Mouse (Mus musculus): Measurements from ENCODE around the gene Hmox2. TPM values are rescaled to one million over a fixed set of nuclear protein-coding genes. Genes with fewer than 3 reads are reported as not detected.

Hmox2 gene
- polyA plus RNA-seq, 1 experiment from 2014 or later, result 119 TPM

- Histone ChIP-seq H3K4me1 (peaks cover 2% of the 10 kb centered on the region; the same call in 1 of the 2 replicates), H3K4me2 (no peak overlapping the region), H3K9me3 (replicated peaks) (no peaks in the 10 kb centered on the region), H3K27ac (replicated peaks) (no peak overlapping the region), H3K36me3 (peaks cover 75% of the 10 kb centered on the region), H3K9ac (replicated peaks) (no peak overlapping the region), H3K27me3 (replicated peaks) (no peaks in the 10 kb centered on the region), H3K4me3 (replicated peaks) (no peak overlapping the region)
- ATAC-seq (ENCODE audit: low FRiP score), result no peak
- WGBS, result 84% methylated on average over 6 of the region's 6 CpGs
Observed at GRCm38 (mm10) chr16:4767012-4767790, 41.0 kb downstream of the Hmox2 start.

DNA sequence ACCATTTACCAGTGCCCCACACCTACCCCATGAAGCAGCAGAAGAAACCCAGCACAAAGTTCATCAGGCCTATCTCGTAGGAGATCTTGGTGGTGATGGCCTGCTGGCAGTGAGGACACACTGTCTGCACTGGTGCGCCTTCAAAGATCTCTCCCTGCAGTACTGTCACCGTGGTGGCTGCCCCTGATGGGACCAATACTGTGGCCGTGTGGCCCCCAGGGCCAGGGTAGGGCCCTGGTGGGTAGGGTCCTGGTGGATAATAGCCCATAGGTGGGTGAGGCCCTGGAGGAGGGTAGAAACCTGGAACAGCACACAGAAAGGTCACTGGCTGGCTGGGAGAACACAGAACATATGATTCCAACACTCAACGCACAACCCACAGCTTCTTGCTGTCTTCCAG is 42.6 kb downstream of the Hmox2 start:
- peaks cover 14% of the 10 kb centered on the region for H3K4me1 ChIP-seq
- H3K36me3 ChIP-seq, result peaks cover 67% of the 10 kb centered on the region
- H3K27ac ChIP-seq (replicated peaks), result no peak overlapping the region
- ATAC-seq (ENCODE audit: low FRiP score), result no peak
- H3K9ac ChIP-seq (replicated peaks), result no peak overlapping the region
- H3K27me3 ChIP-seq (replicated peaks), result no peaks in the 10 kb centered on the region
- 98% methylated on average over 5 of the region's 5 CpGs for WGBS
- H3K4me2 ChIP-seq, result no peak overlapping the region
- no peaks in the 10 kb centered on the region for H3K9me3 ChIP-seq (replicated peaks)
- H3K4me3 ChIP-seq (replicated peaks), result no peak overlapping the region

GRCm38 (mm10) chr16:4773289-4773970 is 47.3 kb downstream of the Hmox2 start:
- no peak overlapping the region for H3K4me3 ChIP-seq (replicated peaks)
- no peaks in the 10 kb centered on the region for H3K27me3 ChIP-seq (replicated peaks)
- H3K9me3 ChIP-seq (replicated peaks), result no peaks in the 10 kb centered on the region
- H3K9ac ChIP-seq (replicated peaks), result no peak overlapping the region
- H3K4me2 ChIP-seq, result no peak overlapping the region
- H3K36me3 ChIP-seq, result peaks cover 29% of the 10 kb centered on the region
- WGBS, result 29% methylated on average over 1 of the region's 1 CpGs
- peak overlapping the region; percentile 4 for H3K27ac ChIP-seq (replicated peaks)
- peaks cover 15% of the 10 kb centered on the region for H3K4me1 ChIP-seq
- ATAC-seq (ENCODE audit: low FRiP score), result no peak

- ATAC-seq (ENCODE audit: low FRiP score), result no peak; the same call in 1 of the 2 replicates
Observed at GRCm38 (mm10) chr16:4777171-4777904, 51.2 kb downstream of the Hmox2 start.

DNA sequence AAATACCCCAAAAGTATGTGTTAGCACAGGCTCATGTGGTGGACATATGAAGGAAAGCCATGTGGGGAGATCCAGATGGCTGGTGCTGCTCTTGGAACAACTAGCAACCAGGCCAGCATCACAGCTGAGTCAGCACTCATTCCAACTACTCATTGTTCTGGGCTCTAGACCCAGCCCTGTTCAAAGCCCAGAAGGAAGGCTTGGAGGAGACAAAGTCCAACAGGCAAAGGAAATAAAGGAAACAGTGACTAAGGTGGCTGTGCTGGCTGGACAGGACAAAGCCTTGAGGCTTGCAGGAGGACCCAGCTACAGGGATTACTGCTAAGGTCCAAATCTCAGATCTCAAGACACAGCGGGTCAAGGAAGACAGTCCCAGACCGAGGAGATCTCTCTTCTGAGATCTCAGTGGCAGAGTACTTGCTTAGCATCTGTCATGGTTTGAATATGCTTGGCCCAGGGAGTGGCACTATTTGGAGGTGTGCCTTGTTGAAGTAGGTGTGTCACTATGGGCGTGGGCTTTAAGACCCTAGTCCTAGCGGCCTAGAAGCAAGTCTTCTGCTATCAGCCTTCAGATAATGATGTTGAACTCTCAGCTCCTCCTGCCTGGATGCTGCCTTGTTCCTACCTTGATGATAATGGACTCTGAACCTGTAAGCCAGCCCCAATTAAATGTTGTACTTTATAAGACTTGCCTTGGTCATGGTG is 51.9 kb downstream of the Hmox2 start:
- no peak for ATAC-seq (ENCODE audit: low FRiP score)
- peaks cover 13% of the 10 kb centered on the region for H3K4me1 ChIP-seq
- 98% methylated on average over 4 of the region's 4 CpGs for WGBS
- H3K9ac ChIP-seq (replicated peaks), result no peak overlapping the region
- no peaks in the 10 kb centered on the region for H3K9me3 ChIP-seq (replicated peaks)
- no peak overlapping the region for H3K4me2 ChIP-seq
- no peak overlapping the region for H3K4me3 ChIP-seq (replicated peaks)
- no peaks in the 10 kb centered on the region for H3K27me3 ChIP-seq (replicated peaks)
- no peak overlapping the region for H3K27ac ChIP-seq (replicated peaks)
- peaks cover 4% of the 10 kb centered on the region; the same call in 1 of the 2 replicates for H3K36me3 ChIP-seq

More at GRCm38 (mm10) chr16:4777171-4777904, 51.2 kb downstream of the Hmox2 start:
- Histone ChIP-seq H3K27ac (replicated peaks) (no peak overlapping the region), H3K9ac (replicated peaks) (no peak overlapping the region), H3K9me3 (replicated peaks) (no peaks in the 10 kb centered on the region), H3K27me3 (replicated peaks) (no peaks in the 10 kb centered on the region), H3K4me3 (replicated peaks) (no peak overlapping the region), H3K4me1 (peaks cover 17% of the 10 kb centered on the region), H3K36me3 (peaks cover 4% of the 10 kb centered on the region; the same call in 1 of the 2 replicates), H3K4me2 (no peak overlapping the region)
- WGBS, result 86% methylated on average over 3 of the region's 3 CpGs

DNA sequence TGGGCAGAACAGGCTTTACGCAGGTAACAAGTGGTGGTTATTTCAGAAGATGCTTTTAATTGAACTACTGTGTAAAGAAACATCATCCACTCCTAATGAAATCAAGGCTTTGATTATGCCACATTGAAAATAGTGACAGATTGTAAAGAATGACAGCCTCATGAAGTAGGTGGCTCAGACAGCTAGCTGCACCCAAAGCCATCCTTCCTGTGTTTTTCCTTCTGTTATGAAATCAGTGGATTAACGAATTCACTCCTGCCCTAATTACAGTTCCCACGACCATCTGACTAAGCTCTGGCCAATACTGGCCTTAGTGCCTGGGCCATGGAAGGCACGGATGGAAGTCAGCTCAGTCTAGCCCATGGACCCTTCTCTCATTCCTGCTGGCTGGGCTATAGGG is 52.8 kb downstream of the Hmox2 start:
- Histone ChIP-seq H3K27ac (replicated peaks) (no peak overlapping the region), H3K27me3 (replicated peaks) (no peaks in the 10 kb centered on the region), H3K4me1 (peaks cover 8% of the 10 kb centered on the region; the same call in 1 of the 2 replicates), H3K4me2 (no peak overlapping the region), H3K36me3 (peaks cover 4% of the 10 kb centered on the region; the same call in 1 of the 2 replicates), H3K9ac (replicated peaks) (no peak overlapping the region), H3K9me3 (replicated peaks) (no peaks in the 10 kb centered on the region), H3K4me3 (replicated peaks) (no peak overlapping the region)
- ATAC-seq (ENCODE audit: low FRiP score), result no peak
- 95% methylated on average over 4 of the region's 4 CpGs for WGBS

- Histone ChIP-seq H3K4me2 (no peak overlapping the region), H3K9me3 (replicated peaks) (no peaks in the 10 kb centered on the region), H3K4me1 (peaks cover 32% of the 10 kb centered on the region), H3K27me3 (replicated peaks) (no peaks in the 10 kb centered on the region), H3K27ac (replicated peaks) (0 out of 2 replicates have a peak overlapping the region, but pooled peaks have one; percentile 18), H3K36me3 (peaks cover 2% of the 10 kb centered on the region; the same call in 1 of the 2 replicates), H3K9ac (replicated peaks) (no peak overlapping the region), H3K4me3 (replicated peaks) (no peak overlapping the region)
- WGBS, result 73% methylated on average over 5 of the region's 5 CpGs
- no peak for ATAC-seq (ENCODE audit: low FRiP score)
Observed at GRCm38 (mm10) chr16:4781524-4782196, 55.5 kb downstream of the Hmox2 start.

DNA sequence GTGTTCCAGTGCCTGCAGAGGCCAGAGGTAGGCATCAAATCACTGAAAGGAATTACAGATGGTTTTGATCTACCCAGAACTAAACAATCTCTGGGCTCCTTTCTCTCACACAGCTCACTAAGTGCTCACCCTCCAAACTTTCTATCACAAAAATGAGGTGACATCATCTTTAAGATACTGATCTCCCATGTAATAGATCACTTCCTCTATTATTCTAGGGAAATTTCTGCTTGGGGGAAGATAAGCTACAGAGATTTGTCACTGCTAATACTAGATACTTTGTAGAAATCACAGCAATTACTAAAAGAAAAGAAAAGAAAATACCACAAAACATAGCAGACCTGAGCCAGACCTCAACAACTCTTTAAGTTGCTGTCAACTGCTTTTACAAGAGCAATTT is 56.4 kb downstream of the Hmox2 start:
- no peaks in the 10 kb centered on the region for H3K27me3 ChIP-seq (replicated peaks)
- no peak overlapping the region for H3K4me3 ChIP-seq (replicated peaks)
- H3K4me1 ChIP-seq, result peaks cover 41% of the 10 kb centered on the region
- H3K36me3 ChIP-seq, result no peaks in the 10 kb centered on the region
- H3K9me3 ChIP-seq (replicated peaks), result no peaks in the 10 kb centered on the region
- H3K27ac ChIP-seq (replicated peaks), result no peak overlapping the region
- ATAC-seq (ENCODE audit: low FRiP score), result no peak
- H3K4me2 ChIP-seq, result no peak overlapping the region
- H3K9ac ChIP-seq (replicated peaks), result no peak overlapping the region

GRCm38 (mm10) chr16:4785706-4786105 is 59.5 kb downstream of the Hmox2 start:
- Histone ChIP-seq H3K36me3 (no peaks in the 10 kb centered on the region), H3K9ac (replicated peaks) (0 out of 2 replicates have a peak overlapping the region, but pooled peaks have one; percentile 4), H3K4me3 (replicated peaks) (no peak overlapping the region), H3K4me2 (no peak overlapping the region), H3K27me3 (replicated peaks) (no peaks in the 10 kb centered on the region), H3K27ac (replicated peaks) (no peak overlapping the region), H3K4me1 (peaks cover 60% of the 10 kb centered on the region), H3K9me3 (replicated peaks) (no peaks in the 10 kb centered on the region)
- no peak for ATAC-seq (ENCODE audit: low FRiP score)
- WGBS, result 14% methylated on average over 4 of the region's 4 CpGs

DNA sequence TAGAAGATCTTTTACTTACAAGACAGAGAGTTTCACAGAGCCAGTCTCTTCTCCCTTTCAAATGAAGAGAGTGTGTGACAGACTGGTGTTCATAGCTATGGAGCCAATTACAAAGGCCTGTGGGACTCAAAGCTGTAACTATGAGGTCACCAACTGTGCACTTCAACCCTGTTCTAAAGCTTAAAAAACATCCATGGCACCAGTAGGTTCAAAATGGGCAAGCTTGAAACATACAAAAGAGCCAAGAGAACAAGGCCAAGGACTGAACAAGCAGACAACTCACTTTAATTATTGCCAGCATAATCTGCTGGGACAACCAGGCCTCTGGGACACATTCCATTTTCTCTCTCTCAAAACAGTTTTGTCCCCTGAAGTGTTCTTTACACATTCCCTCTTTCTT is 62.0 kb downstream of the Hmox2 start:
- Histone ChIP-seq H3K4me1 (peaks cover 55% of the 10 kb centered on the region), H3K4me2 (peak overlapping the region; percentile 85), H3K4me3 (replicated peaks) (0 out of 2 replicates have a peak overlapping the region, but pooled peaks have one; percentile 10), H3K9ac (replicated peaks) (no peak overlapping the region), H3K27ac (replicated peaks) (no peak overlapping the region), H3K9me3 (replicated peaks) (no peaks in the 10 kb centered on the region), H3K27me3 (replicated peaks) (no peaks in the 10 kb centered on the region), H3K36me3 (no peaks in the 10 kb centered on the region)
- no peak for ATAC-seq (ENCODE audit: low FRiP score)

All from neural tube, embryonic 15.5 days (tissue).